Mouse (Mus musculus): ENCODE measurements at regions not wholly inside any gene's neighbourhood (a gene's known extent, or its start where the extent isn't known, plus 50 kb on each side); places are given as distances from the start of the nearest gene placed in this dataset.

- TF ChIP-seq CTCF (IDR thresholded peaks at IDR 0.05; ENCODE audit: borderline replicate concordance, extremely low read depth, insufficient read depth, insufficient read length) (no peak), POLR2A (IDR thresholded peaks at IDR 0.05; ENCODE audit: borderline replicate concordance, extremely low read depth, insufficient read depth, insufficient read length, poor library complexity, severe bottlenecking) (no peak)
Observed at GRCm38 (mm10) chr11:9995356-9995755, 803.6 kb downstream of the Abca13 start.

Data from brain, embryonic 14.5 days (tissue).